Mouse (Mus musculus): ENCODE data around the gene Smarcc2. TPM values are rescaled to one million over a fixed set of nuclear protein-coding genes. Genes with fewer than 3 reads are reported as not detected.

Smarcc2 gene
- polyA plus RNA-seq, 1 experiment: 19.5 TPM

- no peaks in the 10 kb centered on the region for H3K27me3 ChIP-seq (ENCODE audit: control insufficient read depth)
- H3K9me3 ChIP-seq (ENCODE audit: control insufficient read depth, low read length): no peaks in the 10 kb centered on the region
- H3K4me3 ChIP-seq (replicated peaks): no peak overlapping the region
- H3K4me1 ChIP-seq (ENCODE audit: control insufficient read depth): peaks cover 41% of the 10 kb centered on the region
- no peak for TF ChIP-seq GATA1 (IDR thresholded peaks at IDR 0.05; ENCODE audit: low read length)
- TF ChIP-seq TAL1 (IDR thresholded peaks at IDR 0.05; ENCODE audit: low read length): no peak
- H3K36me3 ChIP-seq (ENCODE audit: control insufficient read depth): peaks cover 58% of the 10 kb centered on the region
Observed at GRCm38 (mm10) chr10:128511761-128512160, 52.7 kb downstream of the Smarcc2 start.

- peaks cover 51% of the 10 kb centered on the region for H3K4me1 ChIP-seq (ENCODE audit: control insufficient read depth)
- no peak overlapping the region for H3K4me3 ChIP-seq (replicated peaks)
- no peak for TF ChIP-seq TAL1 (IDR thresholded peaks at IDR 0.05; ENCODE audit: low read length)
- no peak for TF ChIP-seq GATA1 (IDR thresholded peaks at IDR 0.05; ENCODE audit: low read length)
- no peaks in the 10 kb centered on the region for H3K27me3 ChIP-seq (ENCODE audit: control insufficient read depth)
- no peaks in the 10 kb centered on the region for H3K9me3 ChIP-seq (ENCODE audit: control insufficient read depth, low read length)
- peaks cover 78% of the 10 kb centered on the region for H3K36me3 ChIP-seq (ENCODE audit: control insufficient read depth)
Observed at GRCm38 (mm10) chr10:128515044-128515443, 56.0 kb downstream of the Smarcc2 start.

- no peaks in the 10 kb centered on the region for H3K9me3 ChIP-seq (ENCODE audit: control insufficient read depth, low read length)
- TF ChIP-seq GATA1 (IDR thresholded peaks at IDR 0.05; ENCODE audit: low read length) (no peak), TAL1 (IDR thresholded peaks at IDR 0.05; ENCODE audit: low read length) (no peak)
- H3K4me1 ChIP-seq (ENCODE audit: control insufficient read depth): peaks cover 43% of the 10 kb centered on the region
- H3K27me3 ChIP-seq (ENCODE audit: control insufficient read depth): no peaks in the 10 kb centered on the region
- peak overlapping the region; percentile 15 for H3K4me3 ChIP-seq (replicated peaks)
- H3K36me3 ChIP-seq (ENCODE audit: control insufficient read depth): peaks cover 79% of the 10 kb centered on the region
Observed at GRCm38 (mm10) chr10:128516029-128516428, 57.0 kb downstream of the Smarcc2 start.

GRCm38 (mm10) chr10:128516677-128517076 is 57.6 kb downstream of the Smarcc2 start:
- Histone ChIP-seq H3K4me1 (ENCODE audit: control insufficient read depth) (peaks cover 36% of the 10 kb centered on the region), H3K4me3 (replicated peaks) (no peak overlapping the region), H3K36me3 (ENCODE audit: control insufficient read depth) (peaks cover 80% of the 10 kb centered on the region), H3K27me3 (ENCODE audit: control insufficient read depth) (no peaks in the 10 kb centered on the region), H3K9me3 (ENCODE audit: control insufficient read depth, low read length) (no peaks in the 10 kb centered on the region)
- TF ChIP-seq TAL1 (IDR thresholded peaks at IDR 0.05; ENCODE audit: low read length) (no peak), GATA1 (IDR thresholded peaks at IDR 0.05; ENCODE audit: low read length) (peak; percentile 69)

GRCm38 (mm10) chr10:128518833-128519232 is 59.8 kb downstream of the Smarcc2 start:
- TF ChIP-seq TAL1 (IDR thresholded peaks at IDR 0.05; ENCODE audit: low read length): no peak
- no peak for TF ChIP-seq GATA1 (IDR thresholded peaks at IDR 0.05; ENCODE audit: low read length)
- H3K36me3 ChIP-seq (ENCODE audit: control insufficient read depth): peaks cover 80% of the 10 kb centered on the region
- no peaks in the 10 kb centered on the region for H3K27me3 ChIP-seq (ENCODE audit: control insufficient read depth)
- peaks cover 35% of the 10 kb centered on the region for H3K4me1 ChIP-seq (ENCODE audit: control insufficient read depth)
- H3K9me3 ChIP-seq (ENCODE audit: control insufficient read depth, low read length): no peaks in the 10 kb centered on the region
- no peak overlapping the region for H3K4me3 ChIP-seq (replicated peaks)

GRCm38 (mm10) chr10:128520591-128520990 is 61.5 kb downstream of the Smarcc2 start:
- peaks cover 8% of the 10 kb centered on the region for H3K27me3 ChIP-seq (ENCODE audit: control insufficient read depth)
- no peaks in the 10 kb centered on the region for H3K9me3 ChIP-seq (ENCODE audit: control insufficient read depth, low read length)
- H3K4me3 ChIP-seq (replicated peaks): no peak overlapping the region
- peaks cover 44% of the 10 kb centered on the region for H3K4me1 ChIP-seq (ENCODE audit: control insufficient read depth)
- H3K36me3 ChIP-seq (ENCODE audit: control insufficient read depth): peaks cover 69% of the 10 kb centered on the region
- TF ChIP-seq TAL1 (IDR thresholded peaks at IDR 0.05; ENCODE audit: low read length) (no peak), GATA1 (IDR thresholded peaks at IDR 0.05; ENCODE audit: low read length) (no peak)

DNA sequence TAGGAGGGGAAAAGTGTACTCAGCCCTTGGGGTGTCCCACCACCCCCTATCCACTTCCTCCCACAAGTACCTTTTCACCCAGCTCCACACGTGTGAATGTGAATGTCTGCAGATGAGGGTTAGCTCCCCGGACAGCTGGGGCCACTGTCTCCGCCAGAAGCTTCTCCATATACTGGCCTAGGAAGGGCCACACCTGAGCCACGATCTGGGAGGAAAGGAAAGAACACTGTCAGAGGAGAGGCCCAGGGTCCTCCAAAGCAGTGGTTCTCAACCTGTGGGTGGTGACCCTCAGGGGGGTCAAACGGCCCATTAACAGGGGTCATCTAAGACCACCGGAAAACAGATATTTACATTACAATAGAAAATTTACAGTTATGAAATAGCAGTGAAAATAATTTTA is 63.3 kb downstream of the Smarcc2 start:
- Histone ChIP-seq H3K36me3 (ENCODE audit: control insufficient read depth) (peaks cover 52% of the 10 kb centered on the region), H3K27me3 (ENCODE audit: control insufficient read depth) (peaks cover 8% of the 10 kb centered on the region), H3K9me3 (ENCODE audit: control insufficient read depth, low read length) (no peaks in the 10 kb centered on the region), H3K4me3 (replicated peaks) (no peak overlapping the region), H3K4me1 (ENCODE audit: control insufficient read depth) (peaks cover 38% of the 10 kb centered on the region)
- TF ChIP-seq TAL1 (IDR thresholded peaks at IDR 0.05; ENCODE audit: low read length): no peak
- no peak for TF ChIP-seq GATA1 (IDR thresholded peaks at IDR 0.05; ENCODE audit: low read length)

GRCm38 (mm10) chr10:128524111-128524731 is 65.2 kb downstream of the Smarcc2 start:
- Histone ChIP-seq H3K36me3 (ENCODE audit: control insufficient read depth) (peaks cover 36% of the 10 kb centered on the region), H3K4me3 (replicated peaks) (peak overlapping the region; percentile 77), H3K27me3 (ENCODE audit: control insufficient read depth) (peaks cover 8% of the 10 kb centered on the region), H3K4me1 (ENCODE audit: control insufficient read depth) (peaks cover 37% of the 10 kb centered on the region), H3K9me3 (ENCODE audit: control insufficient read depth, low read length) (no peaks in the 10 kb centered on the region)
- TF ChIP-seq GATA1 (IDR thresholded peaks at IDR 0.05; ENCODE audit: low read length) (no peak), TAL1 (IDR thresholded peaks at IDR 0.05; ENCODE audit: low read length) (no peak)

DNA sequence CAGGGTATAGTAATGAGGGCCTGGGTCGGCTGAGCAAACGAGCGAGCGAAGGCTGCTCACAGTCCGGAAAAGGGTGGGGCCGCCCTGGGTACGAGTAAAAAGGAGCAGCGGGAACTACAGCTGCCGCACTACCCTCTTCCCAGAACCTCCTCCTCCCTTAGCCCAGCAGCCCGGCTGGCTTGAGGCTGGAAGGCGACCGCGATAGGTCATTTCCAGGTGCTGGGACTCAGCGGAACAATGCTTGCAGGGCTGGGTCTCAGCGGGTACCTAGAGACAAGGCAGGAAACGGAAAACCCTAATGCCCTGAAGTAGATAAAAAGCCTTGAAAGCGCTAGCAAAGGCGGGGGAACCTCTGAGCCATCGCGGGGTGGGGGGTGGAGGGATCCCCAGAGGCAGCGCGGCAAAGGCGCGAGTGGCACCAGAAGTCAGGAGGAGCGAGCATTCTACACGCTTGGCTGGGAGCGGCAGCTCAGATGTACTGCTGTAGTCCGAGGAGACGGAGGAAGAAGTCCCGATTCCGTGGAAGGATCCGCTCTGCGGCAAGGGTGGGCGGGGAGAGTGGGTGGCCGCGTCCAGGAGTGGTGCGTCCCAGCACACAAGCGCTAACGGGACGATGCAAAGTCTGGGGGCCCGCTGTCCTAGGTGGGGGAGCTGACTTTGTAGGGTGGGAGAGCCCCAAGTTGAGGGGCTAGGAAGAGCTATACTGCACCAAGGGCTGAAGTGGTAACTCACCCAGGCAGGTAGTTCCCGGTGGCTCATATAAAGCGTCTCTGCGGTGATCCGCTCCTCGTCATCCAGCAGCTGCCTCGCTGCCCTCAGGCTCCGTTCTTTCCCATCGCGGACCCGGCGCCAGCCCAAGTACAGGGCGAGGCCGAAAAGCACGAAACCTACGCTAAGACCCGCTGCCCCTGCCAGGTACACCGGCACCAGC is 65.9 kb downstream of the Smarcc2 start:
- TF ChIP-seq GATA1 (IDR thresholded peaks at IDR 0.05; ENCODE audit: low read length) (no peak), TAL1 (IDR thresholded peaks at IDR 0.05; ENCODE audit: low read length) (no peak)
- Histone ChIP-seq H3K9me3 (ENCODE audit: control insufficient read depth, low read length) (no peaks in the 10 kb centered on the region), H3K4me1 (ENCODE audit: control insufficient read depth) (peaks cover 37% of the 10 kb centered on the region), H3K36me3 (ENCODE audit: control insufficient read depth) (peaks cover 29% of the 10 kb centered on the region), H3K4me3 (replicated peaks) (peak overlapping the region; percentile 77), H3K27me3 (ENCODE audit: control insufficient read depth) (peaks cover 8% of the 10 kb centered on the region)
